Mouse (Mus musculus) lung, adult 2 months (tissue): Measurements from ENCODE around the gene Tmem216.

Source experiments
- CTCF ChIP-seq: fragments of 200-500 bp; IDR thresholded peaks from 2 replicates; pipeline ENCODE4 v1.5.1; 2011; ENCODE audit warnings: mild to moderate bottlenecking, low read length, control low read depth; ENCODE audit not compliant: insufficient read depth
- POLR2A ChIP-seq: fragments of 200-500 bp; IDR thresholded peaks from 2 replicates; pipeline ENCODE4 v1.6.1; 2011; ENCODE audit warnings: low read depth, mild to moderate bottlenecking, control low read depth, low read length, borderline replicate concordance; ENCODE audit errors: extremely low read depth

DNA sequence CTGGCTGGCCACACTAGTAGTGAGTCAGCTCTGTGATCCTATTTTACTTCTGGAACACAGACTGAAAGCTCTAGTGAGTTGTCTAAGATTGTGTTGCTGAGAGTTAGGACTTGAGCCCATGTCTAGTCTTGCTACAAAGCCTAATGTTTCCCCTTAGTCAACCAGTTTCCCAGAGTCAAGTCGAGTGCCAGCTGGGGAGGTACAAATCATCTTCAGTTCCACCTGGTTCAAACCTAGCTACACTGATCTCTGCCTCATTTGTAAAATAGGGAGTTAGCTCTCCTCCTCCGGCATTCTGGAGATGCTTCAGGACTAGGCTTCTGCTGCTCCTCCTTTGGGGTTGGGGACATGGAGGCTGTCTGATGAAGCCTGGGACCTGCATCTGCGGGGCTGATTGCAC is 48.5 kb upstream of the Tmem216 start:
- TF ChIP-seq CTCF (no peak), POLR2A (no peak)
